Mouse (Mus musculus): ENCODE results near the gene Trpm8. TPM values are rescaled to one million over a fixed set of nuclear protein-coding genes. Genes with fewer than 3 reads are reported as not detected.

Trpm8 gene
- polyA plus RNA-seq, 1 experiment from 2014 or later = not detected

DNA sequence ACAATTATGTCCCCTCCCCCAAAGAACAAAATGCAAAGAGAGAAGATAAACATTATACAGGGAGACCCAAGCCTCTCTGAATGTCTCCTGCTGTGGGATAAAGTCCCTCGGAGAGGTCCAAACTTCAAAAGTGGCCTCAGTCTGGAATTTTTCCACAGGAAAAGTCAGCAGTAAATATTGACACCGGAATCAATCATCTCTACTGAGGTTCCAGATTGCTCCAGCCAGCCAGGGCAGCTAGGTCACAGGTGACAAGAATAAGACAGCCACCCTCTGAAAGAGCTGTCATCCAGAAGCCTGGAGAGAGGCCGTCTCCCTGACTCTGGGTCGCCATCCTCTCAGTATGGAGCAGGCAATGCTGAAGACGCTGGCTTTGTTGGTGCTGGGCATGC, 129.3 kb downstream of the Trpm8 start, which contains the start of gene Spp2:
Spp2 (plus strand) TSS at position 155 of the 392 bp plus-strand sequence.
- DNase-seq (ENCODE audit: low spot score) (peak; percentile 9), ATAC-seq (replicated peaks; ENCODE audit: low FRiP score, low read depth) (peak; percentile 41)
- no peak within 1 kb of the TSS for H3K9ac ChIP-seq (ENCODE audit: low read depth, low read length)
- H3K4me2 ChIP-seq (ENCODE audit: low read length) = peak within 1 kb of the TSS; percentile 4; the same call in 1 of the 2 replicates
- no peaks in the 10 kb centered on the region for H3K36me3 ChIP-seq (ENCODE audit: insufficient read depth, low read length)
- H3K9me3 ChIP-seq (replicated peaks; ENCODE audit: low read length) = no peaks in the 10 kb centered on the region
- no peaks in the 10 kb centered on the region for H3K27me3 ChIP-seq (ENCODE audit: insufficient read depth, low read length)
- no peak for TF ChIP-seq CTCF (IDR thresholded peaks at IDR 0.05; ENCODE audit: low read depth)
- H3K4me3 ChIP-seq (replicated peaks; ENCODE audit: low read depth, low read length) = no peak within 1 kb of the TSS
- no peaks in the 10 kb centered on the region for H3K4me1 ChIP-seq (replicated peaks; ENCODE audit: insufficient read depth, low read length)
- peak within 1 kb of the TSS; percentile 66 for H3K27ac ChIP-seq
- 66% methylated on average over 5 of the region's 5 CpGs for WGBS

DNA sequence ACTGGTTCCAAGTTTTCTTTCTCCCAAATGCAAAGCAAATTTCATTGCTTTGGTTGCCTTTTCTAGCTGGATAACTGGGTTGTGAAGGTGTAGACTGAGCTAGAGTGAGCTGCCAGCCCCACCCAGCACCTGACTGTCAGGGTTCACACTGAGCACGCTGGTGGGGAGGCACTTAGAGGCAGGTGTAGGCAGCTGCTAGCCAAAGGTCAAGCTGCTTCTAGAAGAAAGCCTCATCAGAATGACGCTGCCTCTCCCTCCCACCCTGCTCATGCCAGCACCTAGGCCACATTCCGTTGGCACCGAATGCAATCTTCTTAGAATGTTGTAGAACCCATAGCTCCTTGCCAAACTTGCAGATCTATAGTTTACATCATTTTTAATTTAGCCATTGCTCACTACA, 130.9 kb downstream of the Trpm8 start:
- H3K9me3 ChIP-seq (replicated peaks; ENCODE audit: low read length) = no peaks in the 10 kb centered on the region

DNA sequence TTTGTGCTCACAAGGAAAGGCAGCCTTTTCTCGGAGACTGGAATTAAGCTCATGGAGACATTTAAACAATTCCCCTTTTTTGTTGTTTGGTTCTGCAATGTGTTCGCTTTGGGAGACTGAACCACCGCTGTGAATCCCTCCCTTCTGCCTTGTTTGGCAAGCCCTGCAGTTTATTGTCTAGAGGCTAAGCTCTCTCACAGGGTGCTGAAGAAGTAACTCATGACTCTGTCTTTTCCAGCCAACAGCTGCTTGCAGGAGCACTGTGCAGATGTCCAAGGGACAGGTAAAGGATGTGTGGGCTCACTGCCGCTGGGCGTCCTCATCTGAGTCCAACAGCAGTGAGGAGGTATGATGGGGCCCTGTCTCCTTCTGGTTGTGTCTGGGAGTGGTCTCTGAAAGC, 134.6 kb downstream of the Trpm8 start:
- TF ChIP-seq CTCF (IDR thresholded peaks at IDR 0.05; ENCODE audit: low read depth) = no peak
- no peak overlapping the region for H3K4me3 ChIP-seq (replicated peaks; ENCODE audit: low read depth, low read length)
- WGBS = 70% methylated on average over 5 of the region's 5 CpGs
- H3K9ac ChIP-seq (ENCODE audit: low read depth, low read length) = no peak overlapping the region
- ATAC-seq (replicated peaks; ENCODE audit: low FRiP score, low read depth) = no peak
- H3K4me2 ChIP-seq (ENCODE audit: low read length) = no peak overlapping the region
- no peak overlapping the region for H3K27ac ChIP-seq
- H3K27me3 ChIP-seq (ENCODE audit: insufficient read depth, low read length) = no peaks in the 10 kb centered on the region
- no peak for DNase-seq (ENCODE audit: low spot score)
- H3K9me3 ChIP-seq (replicated peaks; ENCODE audit: low read length) = no peaks in the 10 kb centered on the region
- H3K4me1 ChIP-seq (replicated peaks; ENCODE audit: insufficient read depth, low read length) = no peaks in the 10 kb centered on the region
- no peaks in the 10 kb centered on the region for H3K36me3 ChIP-seq (ENCODE audit: insufficient read depth, low read length)

More for the DNA sequence above, 130.9 kb downstream of the Trpm8 start:
- DNase-seq (ENCODE audit: low spot score) (no peak), ATAC-seq (replicated peaks; ENCODE audit: low FRiP score, low read depth) (peak; percentile 65; the same call in 1 of the 2 replicates)
- Histone ChIP-seq H3K4me3 (replicated peaks; ENCODE audit: low read depth, low read length) (no peak overlapping the region), H3K27ac (no peak overlapping the region), H3K27me3 (ENCODE audit: insufficient read depth, low read length) (no peaks in the 10 kb centered on the region), H3K4me1 (replicated peaks; ENCODE audit: insufficient read depth, low read length) (no peaks in the 10 kb centered on the region), H3K36me3 (ENCODE audit: insufficient read depth, low read length) (no peaks in the 10 kb centered on the region), H3K4me2 (ENCODE audit: low read length) (no peak overlapping the region; the same call in 1 of the 2 replicates), H3K9ac (ENCODE audit: low read depth, low read length) (no peak overlapping the region)
- 77% methylated on average over 4 of the region's 4 CpGs for WGBS
- no peak for TF ChIP-seq CTCF (IDR thresholded peaks at IDR 0.05; ENCODE audit: low read depth)

DNA sequence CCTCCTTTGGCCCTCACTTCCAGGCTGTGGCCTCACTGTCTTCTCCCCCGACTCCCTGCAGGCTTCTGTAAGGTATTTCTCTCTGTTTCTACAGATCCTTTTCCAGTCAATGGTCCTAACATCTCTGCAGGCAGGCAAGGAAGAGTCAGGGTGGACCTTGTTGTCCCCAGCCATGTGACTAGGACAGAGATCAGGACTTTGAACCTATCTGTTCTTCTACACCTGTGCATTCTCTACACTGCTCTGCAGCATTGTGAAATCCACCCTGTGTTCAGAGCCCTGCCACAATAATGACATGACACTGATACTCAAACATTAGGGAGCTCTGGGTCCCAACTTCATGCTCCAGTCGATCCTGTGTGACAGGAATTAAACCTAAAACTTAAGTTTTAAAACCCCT, 141.5 kb downstream of the Trpm8 start:
- no peak overlapping the region for H3K4me3 ChIP-seq (replicated peaks; ENCODE audit: low read depth, low read length)
- H3K9me3 ChIP-seq (replicated peaks; ENCODE audit: low read length) = no peaks in the 10 kb centered on the region
- H3K27ac ChIP-seq = no peak overlapping the region
- DNase-seq (ENCODE audit: low spot score) = peak; percentile 24
- no peaks in the 10 kb centered on the region for H3K36me3 ChIP-seq (ENCODE audit: insufficient read depth, low read length)
- no peaks in the 10 kb centered on the region; the same call in 1 of the 2 replicates for H3K27me3 ChIP-seq (ENCODE audit: insufficient read depth, low read length)
- no peak for TF ChIP-seq CTCF (IDR thresholded peaks at IDR 0.05; ENCODE audit: low read depth)
- no peak overlapping the region for H3K9ac ChIP-seq (ENCODE audit: low read depth, low read length)
- peak; percentile 69; the same call in 1 of the 2 replicates for ATAC-seq (replicated peaks; ENCODE audit: low FRiP score, low read depth)
- no peak overlapping the region for H3K4me2 ChIP-seq (ENCODE audit: low read length)
- no peaks in the 10 kb centered on the region for H3K4me1 ChIP-seq (replicated peaks; ENCODE audit: insufficient read depth, low read length)
- WGBS = 65% methylated on average over 2 of the region's 2 CpGs

DNA sequence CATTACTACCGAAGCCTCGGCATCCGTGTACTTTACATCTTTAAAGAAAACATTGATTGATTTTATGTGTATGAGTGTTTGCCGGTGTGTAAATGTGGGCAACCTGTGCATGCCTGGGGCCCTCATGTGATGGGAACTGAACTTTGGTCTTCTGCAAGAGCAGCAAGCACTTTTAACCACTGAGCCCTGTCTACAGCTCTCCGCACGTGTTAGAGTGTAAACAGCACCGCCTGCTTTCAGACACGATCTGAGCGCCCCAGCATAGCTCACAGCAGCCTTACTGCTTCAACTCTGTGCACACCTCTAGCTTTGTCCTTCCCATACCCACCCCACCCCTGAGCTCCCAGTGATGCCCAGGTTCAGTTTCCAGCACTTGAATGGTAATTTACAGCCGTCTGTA, 144.6 kb downstream of the Trpm8 start:
- DNase-seq (ENCODE audit: low spot score) = no peak
- WGBS = 79% methylated on average over 10 of the region's 10 CpGs
- H3K4me1 ChIP-seq (replicated peaks; ENCODE audit: insufficient read depth, low read length) = no peaks in the 10 kb centered on the region
- H3K4me3 ChIP-seq (replicated peaks; ENCODE audit: low read depth, low read length) = no peak overlapping the region
- no peak for TF ChIP-seq CTCF (IDR thresholded peaks at IDR 0.05; ENCODE audit: low read depth)
- no peaks in the 10 kb centered on the region; the same call in 1 of the 2 replicates for H3K27me3 ChIP-seq (ENCODE audit: insufficient read depth, low read length)
- H3K27ac ChIP-seq = no peak overlapping the region
- no peaks in the 10 kb centered on the region for H3K36me3 ChIP-seq (ENCODE audit: insufficient read depth, low read length)
- H3K9me3 ChIP-seq (replicated peaks; ENCODE audit: low read length) = no peaks in the 10 kb centered on the region
- ATAC-seq (replicated peaks; ENCODE audit: low FRiP score, low read depth) = no peak
- H3K9ac ChIP-seq (ENCODE audit: low read depth, low read length) = no peak overlapping the region
- no peak overlapping the region for H3K4me2 ChIP-seq (ENCODE audit: low read length)

DNA sequence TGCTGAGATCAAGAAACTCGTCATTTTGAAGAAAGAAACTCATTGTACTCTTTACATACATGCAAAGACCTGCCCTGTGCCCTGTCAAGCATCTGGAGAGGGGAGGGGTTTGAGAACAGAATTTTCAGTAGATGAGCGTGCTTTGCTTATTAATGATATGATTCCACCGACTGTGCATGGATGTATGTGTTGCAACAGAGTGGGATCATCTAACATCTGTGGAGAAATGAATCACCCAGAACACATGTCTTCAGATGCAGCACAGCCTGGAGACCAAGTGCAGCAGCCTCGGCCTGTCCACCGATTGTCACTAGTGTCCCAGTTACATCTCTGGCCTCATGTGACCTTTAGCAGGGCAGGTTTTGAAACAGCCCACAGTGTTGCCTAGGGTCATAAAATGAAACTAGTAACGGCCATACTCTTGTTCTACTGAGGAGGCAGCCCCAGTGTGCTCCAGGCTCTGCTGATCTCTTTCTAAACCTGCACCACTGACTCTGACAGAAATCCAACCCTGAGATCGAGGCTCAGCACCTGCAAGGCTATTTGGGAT, 145.5 kb downstream of the Trpm8 start:
- 60% methylated on average over 7 of the region's 7 CpGs for WGBS
- H3K4me1 ChIP-seq (replicated peaks; ENCODE audit: insufficient read depth, low read length) = no peaks in the 10 kb centered on the region
- no peaks in the 10 kb centered on the region; the same call in 1 of the 2 replicates for H3K27me3 ChIP-seq (ENCODE audit: insufficient read depth, low read length)
- H3K9me3 ChIP-seq (replicated peaks; ENCODE audit: low read length) = no peaks in the 10 kb centered on the region
- H3K4me2 ChIP-seq (ENCODE audit: low read length) = no peak overlapping the region
- H3K36me3 ChIP-seq (ENCODE audit: insufficient read depth, low read length) = no peaks in the 10 kb centered on the region
- no peak overlapping the region for H3K9ac ChIP-seq (ENCODE audit: low read depth, low read length)
- no peak for DNase-seq (ENCODE audit: low spot score)
- H3K4me3 ChIP-seq (replicated peaks; ENCODE audit: low read depth, low read length) = no peak overlapping the region
- no peak for ATAC-seq (replicated peaks; ENCODE audit: low FRiP score, low read depth)
- no peak overlapping the region for H3K27ac ChIP-seq
- no peak for TF ChIP-seq CTCF (IDR thresholded peaks at IDR 0.05; ENCODE audit: low read depth)

Data from kidney, postnatal 0 days (tissue).